Mouse (Mus musculus) heart, embryonic 11.5 days (tissue): ENCODE data around the gene Fbxo22. TPM values are rescaled to one million over a fixed set of nuclear protein-coding genes. Genes with fewer than 3 reads are reported as not detected.

Experiments
- polyA plus RNA-seq: library from polyadenylated mRNA; unstranded; fragments of >200 nt; fragmentation: Nextera tagmentation; extraction: Ambion mirVana; gene quantifications from 2 replicates; pipeline ENCODE4 v1.2.1, GENCODE M21; 2014

Fbxo22 gene
- polyA plus RNA-seq, 1 experiment from 2014 or later: 64.5 TPM

Other genes with a start within 250 kb of the Fbxo22 start
- gene Chrna5, start 228.0 kb upstream of the Fbxo22 start, polyA plus RNA-seq: 0.17 TPM in 1 of 2 replicates, not detected in the other
- gene Chrna3, start 182.4 kb upstream of the Fbxo22 start, polyA plus RNA-seq: 0.11 and 0.27 TPM in 2 replicates
- gene Chrnb4, start 160.1 kb upstream of the Fbxo22 start, polyA plus RNA-seq: 0.40 and 0.70 TPM in 2 replicates
- 29.1 and 34.3 TPM in 2 replicates for gene Ube2q2, start 60.1 kb upstream of the Fbxo22 start, polyA plus RNA-seq
- gene Nrg4, start 117.9 kb downstream of the Fbxo22 start, polyA plus RNA-seq: 1.2 and 1.4 TPM in 2 replicates
- 0.09 TPM in 1 of 2 replicates, not detected in the other for gene Tmem266, start 118.0 kb downstream of the Fbxo22 start, polyA plus RNA-seq